Mouse (Mus musculus) erythroblast, embryonic 14.5 days (primary cell): ENCODE data around the gene Marcks. TPM values are rescaled to one million over a fixed set of nuclear protein-coding genes. Genes with fewer than 3 reads are reported as not detected.
A peak's percentile ranks its signal among the peaks of the same experiment; 100 is the strongest.

Experiments used
- H3K27me3 ChIP-seq: 2 replicates; pipeline ENCODE4 v1.6.1; 2012; ENCODE audit warnings: inconsistent platforms; ENCODE audit not compliant: control insufficient read depth
- H3K36me3 ChIP-seq: 2 replicates; pipeline ENCODE4 v1.6.1; 2012; ENCODE audit warnings: mild to moderate bottlenecking, inconsistent platforms; ENCODE audit not compliant: control insufficient read depth
- H3K4me1 ChIP-seq: 2 replicates; pipeline ENCODE4 v1.6.1; 2012; ENCODE audit warnings: inconsistent platforms; ENCODE audit not compliant: control insufficient read depth
- H3K4me3 ChIP-seq: replicated peaks from 2 replicates; pipeline ENCODE3; 2012; ENCODE audit warnings: moderate library complexity, mild to moderate bottlenecking, inconsistent platforms
- H3K9me3 ChIP-seq: 2 replicates; pipeline ENCODE4 v1.6.1; 2012; ENCODE audit warnings: low read length, inconsistent platforms, mixed read lengths; ENCODE audit not compliant: control insufficient read depth
- GATA1 ChIP-seq: IDR thresholded peaks from 2 replicates; pipeline ENCODE4 v1.6.1; 2012; ENCODE audit warnings: low read length, inconsistent platforms, mixed read lengths
- TAL1 ChIP-seq: IDR thresholded peaks from 3 replicates; pipeline ENCODE4 v1.6.1; 2012; ENCODE audit warnings: low read length, inconsistent platforms, mixed read lengths
- polyA plus RNA-seq: library from polyadenylated mRNA; stranded (reverse); fragments of >175 nt; gene quantifications from 2 replicates; pipeline ENCODE4 v1.2.3, GENCODE M21; 2012

Marcks gene
- polyA plus RNA-seq, result 0.33 and 0.35 TPM in 2 replicates

DNA sequence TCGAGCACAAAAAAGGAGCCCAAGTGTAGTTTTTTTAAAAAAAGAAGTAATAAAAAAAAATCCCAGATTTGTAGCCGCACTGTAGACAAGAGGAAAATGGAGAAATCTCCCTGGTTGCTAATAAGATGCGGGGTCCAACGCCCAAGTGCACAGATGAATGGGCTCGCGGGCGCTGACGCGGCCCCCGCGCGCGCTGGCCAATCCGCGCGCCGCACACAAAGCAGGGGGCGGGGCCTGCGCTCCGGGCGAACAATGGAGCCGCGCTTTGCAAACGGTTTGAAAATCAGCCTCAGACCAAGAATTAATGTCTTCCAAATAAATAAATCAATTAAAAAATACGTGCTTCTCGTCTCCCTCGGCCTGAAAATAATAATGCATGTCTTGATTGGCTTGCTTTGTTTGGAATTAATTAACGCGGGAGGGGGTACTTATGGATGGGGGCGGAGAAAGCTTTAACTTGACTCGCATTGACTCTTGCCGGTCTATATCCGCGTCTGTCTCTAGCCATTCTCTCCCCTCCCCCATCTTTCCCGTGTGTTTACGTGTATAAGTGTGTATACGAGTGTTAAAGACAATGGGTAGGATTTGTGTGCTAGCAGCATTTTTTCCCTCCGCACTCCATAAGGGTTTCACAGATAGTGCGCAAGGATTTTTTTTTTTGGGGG is at the start of gene Marcks:
TSS of gene Marcks (minus strand) at position 143 of the 665 bp plus-strand sequence.
- TF ChIP-seq TAL1, result no peak
- TF ChIP-seq GATA1, result no peak
- Histone ChIP-seq H3K4me1 (peaks cover 49% of the 10 kb centered on the region), H3K4me3 (peak within 1 kb of the TSS; percentile 62), H3K36me3 (no peaks in the 10 kb centered on the region), H3K9me3 (no peaks in the 10 kb centered on the region), H3K27me3 (peaks cover 89% of the 10 kb centered on the region)

- no peak overlapping the region for H3K4me3 ChIP-seq
- no peak for TF ChIP-seq GATA1
- no peak for TF ChIP-seq TAL1
- peaks cover 3% of the 10 kb centered on the region for H3K9me3 ChIP-seq
- no peaks in the 10 kb centered on the region for H3K4me1 ChIP-seq
- H3K27me3 ChIP-seq, result no peaks in the 10 kb centered on the region
- no peaks in the 10 kb centered on the region for H3K36me3 ChIP-seq
Measured at GRCm38 (mm10) chr10:37177071-37177470, 38.4 kb upstream of the Marcks start.

DNA sequence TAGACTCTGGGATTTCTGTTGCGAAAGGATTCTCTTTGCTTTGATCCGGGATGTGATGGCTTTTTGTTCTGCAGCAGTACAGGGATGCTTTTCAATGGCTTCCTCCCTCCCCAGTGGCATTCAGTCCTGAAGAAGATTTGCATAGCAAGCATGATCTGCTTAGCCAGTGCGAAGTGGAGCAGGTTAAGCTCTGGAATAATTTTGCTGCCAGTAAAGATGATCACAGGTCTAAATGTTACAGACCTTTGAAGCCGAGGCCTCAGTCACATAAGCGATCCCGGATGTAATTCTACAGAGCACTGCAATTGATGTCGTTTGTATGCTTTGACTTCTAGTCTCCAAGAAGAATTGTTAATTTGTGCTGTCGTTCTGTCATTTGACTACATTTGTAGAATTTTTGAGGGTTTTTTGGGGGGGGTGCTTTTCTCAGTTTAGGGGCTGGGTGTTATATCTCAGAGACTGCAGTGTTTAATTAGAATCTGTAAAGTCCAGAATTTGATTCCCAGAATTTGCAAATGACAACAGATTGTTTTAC is 33.8 kb upstream of the Marcks start:
- Histone ChIP-seq H3K4me3 (no peak overlapping the region), H3K27me3 (no peaks in the 10 kb centered on the region), H3K4me1 (no peaks in the 10 kb centered on the region), H3K36me3 (no peaks in the 10 kb centered on the region), H3K9me3 (peaks cover 3% of the 10 kb centered on the region)
- no peak for TF ChIP-seq TAL1
- no peak for TF ChIP-seq GATA1

- no peaks in the 10 kb centered on the region for H3K27me3 ChIP-seq
- no peaks in the 10 kb centered on the region for H3K36me3 ChIP-seq
- no peak overlapping the region for H3K4me3 ChIP-seq
- no peak for TF ChIP-seq TAL1
- TF ChIP-seq GATA1, result no peak
- no peaks in the 10 kb centered on the region for H3K4me1 ChIP-seq
- peaks cover 3% of the 10 kb centered on the region for H3K9me3 ChIP-seq
Measured at GRCm38 (mm10) chr10:37171711-37172415, 33.1 kb upstream of the Marcks start.

DNA sequence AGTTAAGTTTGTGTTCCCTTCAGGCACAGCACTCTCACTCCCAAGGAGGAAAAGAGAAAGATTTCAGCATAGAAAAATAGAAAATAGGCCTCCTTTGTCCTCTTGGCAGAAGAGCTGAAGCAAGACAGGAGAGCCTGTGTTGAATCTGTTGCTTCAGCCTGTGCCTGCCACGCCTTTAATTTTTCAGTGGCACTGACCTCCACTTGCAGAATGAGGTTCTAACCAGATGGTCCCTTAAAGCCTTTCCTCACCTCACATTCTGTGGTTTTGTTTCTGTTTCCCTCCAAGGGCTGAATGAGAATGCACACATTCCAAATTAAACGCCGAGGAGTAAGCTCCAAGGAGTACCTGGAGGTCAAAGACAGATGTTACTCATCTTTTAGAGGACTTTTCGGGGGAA is 32.2 kb upstream of the Marcks start:
- TF ChIP-seq TAL1, result no peak
- no peak for TF ChIP-seq GATA1
- peaks cover 3% of the 10 kb centered on the region for H3K9me3 ChIP-seq

DNA sequence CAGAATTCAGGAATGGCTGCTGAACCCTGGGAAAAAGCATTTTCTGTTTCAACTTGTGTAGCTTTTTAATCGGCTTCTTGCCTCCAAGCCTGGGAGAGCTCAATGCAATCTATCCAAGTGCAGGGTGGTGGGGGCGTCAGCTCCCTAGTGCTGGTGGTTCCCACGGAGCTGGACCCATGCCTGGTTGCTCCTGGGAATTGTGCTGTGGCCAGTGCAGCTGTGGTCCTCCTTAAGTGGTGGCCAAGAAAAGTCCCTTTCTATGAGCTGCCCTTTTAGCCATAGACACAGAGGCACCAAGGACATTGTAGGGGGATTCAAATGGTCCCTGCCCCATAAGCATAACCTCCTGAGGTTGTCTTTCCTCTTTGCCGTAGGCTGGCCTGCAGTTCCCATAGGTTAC is 31.7 kb upstream of the Marcks start:
- Histone ChIP-seq H3K27me3 (no peaks in the 10 kb centered on the region), H3K9me3 (peaks cover 3% of the 10 kb centered on the region), H3K4me1 (no peaks in the 10 kb centered on the region), H3K4me3 (no peak overlapping the region), H3K36me3 (no peaks in the 10 kb centered on the region)
- TF ChIP-seq TAL1 (no peak), GATA1 (no peak)

More for the DNA sequence above, 32.2 kb upstream of the Marcks start:
- no peaks in the 10 kb centered on the region for H3K4me1 ChIP-seq
- no peaks in the 10 kb centered on the region for H3K36me3 ChIP-seq
- H3K4me3 ChIP-seq, result no peak overlapping the region
- H3K27me3 ChIP-seq, result no peaks in the 10 kb centered on the region

GRCm38 (mm10) chr10:37167527-37167926 is 28.8 kb upstream of the Marcks start:
- TF ChIP-seq GATA1, result no peak
- TF ChIP-seq TAL1, result no peak

DNA sequence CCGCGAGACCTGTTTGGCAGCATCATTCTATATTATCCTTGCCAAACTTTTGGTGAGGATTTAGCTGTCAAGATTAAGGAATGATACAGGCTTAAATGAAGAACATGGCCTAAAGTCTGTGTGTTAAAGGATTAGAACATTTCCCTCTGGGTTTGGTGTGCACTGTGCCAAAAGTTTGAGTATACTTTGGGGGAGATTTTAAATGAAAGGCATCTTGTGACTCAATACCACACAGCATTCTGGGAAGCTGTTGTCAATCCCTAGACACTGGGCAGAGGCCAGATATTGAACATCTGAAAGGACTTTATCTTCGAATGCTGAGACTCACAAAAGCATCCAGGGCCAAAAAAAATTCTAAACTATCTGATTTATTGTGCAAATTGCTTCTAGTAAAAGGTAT is 21.0 kb upstream of the Marcks start:
- H3K36me3 ChIP-seq, result no peaks in the 10 kb centered on the region
- H3K27me3 ChIP-seq, result no peaks in the 10 kb centered on the region
- H3K4me3 ChIP-seq, result no peak overlapping the region
- no peaks in the 10 kb centered on the region for H3K4me1 ChIP-seq
- TF ChIP-seq TAL1 (no peak), GATA1 (no peak)
- no peaks in the 10 kb centered on the region for H3K9me3 ChIP-seq

More at GRCm38 (mm10) chr10:37167527-37167926, 28.8 kb upstream of the Marcks start:
- Histone ChIP-seq H3K4me3 (no peak overlapping the region), H3K27me3 (no peaks in the 10 kb centered on the region), H3K9me3 (no peaks in the 10 kb centered on the region), H3K36me3 (no peaks in the 10 kb centered on the region), H3K4me1 (no peaks in the 10 kb centered on the region)

DNA sequence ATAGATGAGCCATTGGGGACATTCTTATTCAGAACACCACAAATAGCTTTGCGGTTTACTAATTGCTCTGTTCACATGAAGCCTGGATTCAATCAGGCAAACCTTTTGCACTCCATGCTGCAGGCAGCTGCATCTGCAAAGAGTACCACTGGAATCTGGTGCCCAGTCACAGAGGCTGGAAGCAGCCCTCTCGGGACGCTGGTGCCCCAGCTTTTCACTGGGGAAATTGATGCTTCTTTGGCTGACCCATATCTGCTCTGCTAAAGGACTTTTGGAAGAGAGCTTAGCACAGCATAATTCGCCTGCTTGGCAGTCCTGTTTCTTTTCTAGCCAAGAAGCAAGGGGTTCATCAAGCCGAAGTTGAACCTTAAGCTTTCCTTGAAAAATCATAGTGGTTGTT is 18.4 kb upstream of the Marcks start:
- TF ChIP-seq GATA1, result no peak
- no peak for TF ChIP-seq TAL1
- no peak overlapping the region for H3K4me3 ChIP-seq
- no peaks in the 10 kb centered on the region for H3K4me1 ChIP-seq
- H3K27me3 ChIP-seq, result no peaks in the 10 kb centered on the region
- no peaks in the 10 kb centered on the region for H3K9me3 ChIP-seq
- no peaks in the 10 kb centered on the region for H3K36me3 ChIP-seq
